Mouse (Mus musculus): ENCODE measurements at regions not wholly inside any gene's neighbourhood (a gene's known extent, or its start where the extent isn't known, plus 50 kb on each side); places are given as distances from the start of the nearest gene placed in this dataset.
"Not testable (repeated sequence)": the region's sequence is repeated elsewhere in the genome, so short reads cannot be mapped to it uniquely, and the experiment has no call there.

DNA sequence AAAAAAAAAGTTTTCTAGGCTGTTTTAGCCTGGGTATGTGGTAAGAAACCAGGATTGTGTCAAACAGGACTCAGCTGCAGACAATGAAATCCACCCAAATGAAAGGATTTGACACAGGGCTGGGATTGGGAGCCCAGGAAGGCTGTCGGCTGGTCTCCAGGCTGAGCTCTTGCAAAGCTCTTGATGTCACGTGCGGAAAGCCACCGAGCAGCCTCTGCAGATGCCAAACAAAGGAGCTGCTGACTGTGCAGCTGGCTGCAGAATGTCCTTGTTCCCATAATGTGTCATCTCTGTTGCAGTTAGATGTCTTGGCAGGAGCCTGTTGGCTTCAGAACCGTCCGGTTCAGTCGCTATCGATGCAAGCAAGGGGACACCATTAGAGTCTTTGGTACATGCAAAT lies 56.1 kb downstream of the Bbs10 start:
- no peaks in the 10 kb centered on the region for H3K36me3 ChIP-seq (replicated peaks)
- peak overlapping the region; percentile 51; the same call in 1 of the 2 replicates for H3K27ac ChIP-seq
- no peak overlapping the region for H3K4me3 ChIP-seq
- 67% methylated on average over 8 of the region's 8 CpGs for WGBS
- H3K4me1 ChIP-seq = no peaks in the 10 kb centered on the region
- no peaks in the 10 kb centered on the region for H3K27me3 ChIP-seq (ENCODE audit: poor library complexity, severe bottlenecking)
- DNase-seq (ENCODE audit: extremely low spot score, low spot score) = no peak
- H3K9me3 ChIP-seq = no peaks in the 10 kb centered on the region

DNA sequence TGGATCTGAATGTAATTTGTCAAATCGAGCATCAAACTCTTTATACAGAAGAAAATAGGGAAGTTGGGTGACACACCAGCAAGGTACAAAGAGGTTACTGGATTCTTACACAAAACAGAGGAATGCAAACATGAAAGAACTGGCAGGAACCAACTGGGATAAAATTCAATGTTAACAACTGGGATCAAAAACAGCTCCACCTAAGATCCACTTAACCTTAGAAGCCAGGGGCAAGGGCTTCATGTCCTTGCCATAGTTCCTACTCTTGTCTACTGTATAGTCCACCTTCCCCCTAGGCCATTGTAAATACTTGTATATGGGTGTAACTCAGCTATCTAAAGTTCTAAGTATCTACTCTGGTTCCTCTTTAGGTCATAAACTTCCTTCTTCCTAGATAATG lies 59.9 kb downstream of the Bbs10 start:
- DNase-seq (ENCODE audit: extremely low spot score, low spot score); H3K9me3 ChIP-seq; H3K36me3 ChIP-seq (replicated peaks); H3K27me3 ChIP-seq (ENCODE audit: poor library complexity, severe bottlenecking); H3K4me3 ChIP-seq; H3K4me1 ChIP-seq; H3K27ac ChIP-seq: not testable (repeated sequence)
- WGBS = 100% methylated on average over 1 of the region's 1 CpGs

DNA sequence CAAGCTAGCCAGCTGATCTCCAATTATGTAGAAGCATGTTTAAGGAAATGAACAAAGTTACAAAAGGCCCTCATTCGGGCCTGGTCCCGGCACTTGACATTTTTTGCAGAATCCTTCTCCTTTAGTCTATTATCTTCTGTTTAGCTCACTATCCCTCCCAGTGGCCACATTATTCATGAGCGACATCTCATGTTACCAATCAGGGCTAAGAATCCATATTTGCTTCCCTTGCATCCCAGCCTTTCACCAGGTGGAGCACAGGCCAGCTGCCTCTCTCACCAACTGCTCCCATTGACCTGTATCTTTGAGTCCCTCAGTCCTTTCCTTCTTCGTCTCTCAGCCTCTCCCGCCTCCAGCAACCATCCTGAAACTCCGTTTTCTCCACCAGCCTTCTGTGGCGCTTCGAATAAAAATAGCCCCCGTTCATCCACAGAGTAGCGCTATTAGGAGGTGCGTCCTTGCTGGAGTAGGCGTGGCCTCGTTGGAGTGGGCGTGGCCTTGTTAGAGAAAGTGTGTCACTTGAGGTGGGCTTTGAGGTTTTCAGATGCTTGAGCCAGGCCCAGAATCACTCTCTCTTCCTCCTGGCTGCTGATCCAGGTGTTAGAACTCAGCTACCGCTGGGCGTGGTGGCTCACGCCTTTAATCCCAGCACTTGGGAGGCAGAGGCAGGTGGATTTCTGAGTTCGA lies 63.4 kb downstream of the Bbs10 start:
- Histone ChIP-seq H3K4me1 (peaks cover 27% of the 10 kb centered on the region), H3K27me3 (ENCODE audit: poor library complexity, severe bottlenecking) (no peaks in the 10 kb centered on the region), H3K9me3 (no peaks in the 10 kb centered on the region), H3K4me3 (no peak overlapping the region), H3K36me3 (replicated peaks) (no peaks in the 10 kb centered on the region), H3K27ac (no peak overlapping the region)
- whole genome bisulfite sequencing = 92% methylated on average over 18 of the region's 18 CpGs
- no peak for DNase-seq (ENCODE audit: extremely low spot score, low spot score)

DNA sequence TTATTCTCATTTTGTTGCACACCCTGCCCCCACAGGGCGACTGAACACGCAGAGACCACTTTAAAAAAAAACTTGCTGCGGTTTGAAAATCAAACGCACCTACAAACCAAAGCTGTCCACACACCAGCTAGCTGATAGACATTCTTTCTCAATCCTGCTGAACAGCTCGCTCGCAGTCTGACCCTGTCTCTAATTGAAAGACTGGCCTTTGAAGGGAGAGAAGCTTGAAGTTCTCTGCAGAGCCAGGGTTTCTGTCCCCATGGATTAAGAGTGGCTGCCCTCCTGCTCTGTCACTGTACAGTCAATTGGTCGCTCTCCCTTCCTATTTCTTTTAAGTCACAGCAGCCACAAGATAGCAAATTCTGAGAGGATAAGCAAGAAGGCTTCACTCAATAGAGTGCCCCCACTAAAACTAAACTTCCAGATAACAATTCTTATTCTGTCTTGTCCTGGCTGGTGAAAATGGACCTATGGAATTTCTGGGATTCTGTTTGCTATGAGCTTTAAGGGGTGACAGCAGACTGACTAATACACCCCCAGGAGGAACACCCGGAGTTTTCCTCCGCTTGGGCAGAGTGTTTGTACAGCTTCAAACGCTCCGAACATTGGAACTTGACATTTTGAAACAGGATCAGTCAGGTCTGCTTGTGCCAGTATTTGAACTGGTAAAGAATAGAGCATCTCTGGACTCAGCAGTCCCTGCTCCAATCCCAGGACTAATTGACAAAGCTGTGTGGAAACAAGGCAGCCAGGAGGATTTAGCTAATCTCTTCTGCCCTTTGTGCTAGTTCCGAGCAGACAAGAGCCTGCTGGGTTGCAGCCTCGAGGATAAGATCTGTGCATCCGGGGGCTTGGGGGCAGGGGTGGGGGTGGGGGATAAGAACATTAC lies 65.5 kb downstream of the Bbs10 start:
- Histone ChIP-seq H3K27me3 (ENCODE audit: poor library complexity, severe bottlenecking) (no peaks in the 10 kb centered on the region), H3K4me1 (peaks cover 27% of the 10 kb centered on the region), H3K36me3 (replicated peaks) (no peaks in the 10 kb centered on the region), H3K9me3 (no peaks in the 10 kb centered on the region), H3K27ac (peak overlapping the region; percentile 56), H3K4me3 (peak overlapping the region; percentile 4; the same call in 1 of the 2 replicates)
- 17% methylated on average over 14 of the region's 14 CpGs for WGBS
- peak; percentile 37 for DNase-seq (ENCODE audit: extremely low spot score, low spot score)

DNA sequence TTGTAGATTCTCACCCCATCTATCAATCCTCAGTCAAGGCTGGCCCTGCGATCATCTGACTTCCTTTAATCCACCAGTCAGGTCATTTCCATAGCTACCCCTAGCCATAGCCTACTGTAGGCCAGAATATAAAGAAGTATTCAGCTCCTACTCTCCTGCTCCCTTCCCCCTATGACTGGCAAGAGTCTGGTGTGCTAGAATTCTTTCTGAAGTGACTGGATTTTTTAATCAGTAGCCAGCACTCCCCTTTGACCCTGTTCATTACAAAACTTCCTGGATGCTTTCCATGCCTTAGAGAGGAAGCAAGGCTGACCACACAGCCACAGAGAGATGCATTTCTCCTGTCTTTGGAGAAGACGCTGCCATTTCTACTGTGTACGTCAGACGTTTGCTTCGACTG lies 66.5 kb downstream of the Bbs10 start:
- Histone ChIP-seq H3K9me3 (no peaks in the 10 kb centered on the region; the same call in 1 of the 2 replicates), H3K27me3 (ENCODE audit: poor library complexity, severe bottlenecking) (no peaks in the 10 kb centered on the region), H3K36me3 (replicated peaks) (no peaks in the 10 kb centered on the region), H3K4me1 (peaks cover 27% of the 10 kb centered on the region), H3K27ac (peak overlapping the region; percentile 56; the same call in 1 of the 2 replicates), H3K4me3 (no peak overlapping the region)
- WGBS = 66% methylated on average over 5 of the region's 5 CpGs
- DNase-seq (ENCODE audit: extremely low spot score, low spot score) = no peak

DNA sequence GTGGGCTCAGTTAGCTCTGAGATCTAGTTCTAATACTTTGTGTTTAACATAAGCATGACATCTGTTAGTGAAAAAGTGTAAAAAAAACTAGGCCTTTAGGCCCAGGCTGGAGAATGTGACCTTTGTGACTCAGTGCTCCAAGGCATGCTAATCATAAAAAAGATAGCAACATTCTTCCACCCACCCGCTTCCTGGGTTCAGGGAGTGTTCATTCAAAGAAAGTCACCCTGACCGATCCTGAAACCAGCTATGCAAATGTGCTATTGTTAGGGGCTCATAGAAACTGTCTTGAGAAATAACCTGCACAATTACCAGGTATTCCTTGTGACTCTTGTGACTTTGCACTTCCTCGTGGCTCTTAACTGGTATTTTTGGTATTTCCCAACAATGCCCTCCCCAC lies 70.6 kb downstream of the Bbs10 start:
- not testable (repeated sequence) for H3K36me3 ChIP-seq (replicated peaks); H3K9me3 ChIP-seq; H3K27ac ChIP-seq; DNase-seq (ENCODE audit: extremely low spot score, low spot score); H3K27me3 ChIP-seq (ENCODE audit: poor library complexity, severe bottlenecking); H3K4me3 ChIP-seq
- H3K4me1 ChIP-seq = peaks cover 17% of the 10 kb centered on the region
- WGBS = 86% methylated on average over 3 of the region's 3 CpGs

DNA sequence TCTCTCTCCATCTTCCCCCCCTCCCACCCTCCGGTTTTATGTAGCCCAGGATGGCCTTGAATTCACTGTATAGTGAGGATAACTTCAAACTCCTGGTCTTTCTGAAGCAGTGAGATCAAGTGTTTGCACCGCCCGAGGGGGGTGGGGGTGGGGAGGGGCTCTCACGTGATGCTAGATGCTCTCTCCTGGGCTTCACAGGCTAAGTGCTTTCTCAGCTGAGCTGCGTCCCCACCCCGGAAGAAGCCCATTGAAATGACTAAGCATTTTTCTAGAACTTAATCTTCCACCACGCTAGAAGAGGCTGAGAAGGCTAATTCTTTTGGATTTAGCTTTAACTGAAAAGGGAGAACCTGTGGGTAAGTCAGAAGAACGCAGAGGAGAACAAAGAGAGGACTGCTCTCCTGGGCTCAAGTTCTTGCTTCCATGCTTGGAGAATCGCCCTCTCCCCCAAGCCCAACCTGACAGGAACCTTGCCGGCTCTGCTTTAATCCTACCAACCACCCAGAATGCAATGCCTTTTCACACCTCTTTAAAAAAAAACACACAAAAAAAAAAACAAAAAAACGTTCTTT lies 79.7 kb downstream of the Bbs10 start:
- Histone ChIP-seq H3K36me3 (replicated peaks) (no peaks in the 10 kb centered on the region), H3K4me3 (no peak overlapping the region), H3K27me3 (ENCODE audit: poor library complexity, severe bottlenecking) (peaks cover 6% of the 10 kb centered on the region), H3K4me1 (peaks cover 31% of the 10 kb centered on the region), H3K9me3 (no peaks in the 10 kb centered on the region), H3K27ac (no peak overlapping the region)
- DNase-seq (ENCODE audit: extremely low spot score, low spot score) = no peak
- 47% methylated on average over 11 of the region's 11 CpGs for whole genome bisulfite sequencing

DNA sequence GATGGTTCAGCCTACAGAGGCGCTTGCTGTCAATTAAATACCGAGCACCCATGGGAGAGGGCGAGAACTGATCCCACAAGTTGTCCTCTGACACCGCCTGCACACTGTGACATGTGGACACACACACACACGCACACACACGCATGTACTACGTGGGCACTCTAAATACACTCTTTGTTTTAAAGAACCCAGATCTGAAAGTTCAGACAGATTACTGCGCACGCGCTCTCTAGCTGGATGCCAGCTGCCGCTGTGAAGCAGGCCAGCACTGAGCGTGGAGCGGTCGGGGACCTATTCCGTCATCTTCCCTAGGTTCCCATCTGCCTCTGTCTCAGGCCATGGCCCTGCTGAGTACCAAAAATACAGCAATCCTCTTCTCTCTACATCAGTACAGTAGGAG lies 83.2 kb downstream of the Bbs10 start:
- Histone ChIP-seq H3K27me3 (ENCODE audit: poor library complexity, severe bottlenecking) (peaks cover 6% of the 10 kb centered on the region), H3K27ac (no peak overlapping the region), H3K4me3 (no peak overlapping the region), H3K9me3 (no peaks in the 10 kb centered on the region), H3K4me1 (peaks cover 31% of the 10 kb centered on the region), H3K36me3 (replicated peaks) (no peaks in the 10 kb centered on the region)
- no peak for DNase-seq (ENCODE audit: extremely low spot score, low spot score)
- WGBS = 80% methylated on average over 15 of the region's 15 CpGs

DNA sequence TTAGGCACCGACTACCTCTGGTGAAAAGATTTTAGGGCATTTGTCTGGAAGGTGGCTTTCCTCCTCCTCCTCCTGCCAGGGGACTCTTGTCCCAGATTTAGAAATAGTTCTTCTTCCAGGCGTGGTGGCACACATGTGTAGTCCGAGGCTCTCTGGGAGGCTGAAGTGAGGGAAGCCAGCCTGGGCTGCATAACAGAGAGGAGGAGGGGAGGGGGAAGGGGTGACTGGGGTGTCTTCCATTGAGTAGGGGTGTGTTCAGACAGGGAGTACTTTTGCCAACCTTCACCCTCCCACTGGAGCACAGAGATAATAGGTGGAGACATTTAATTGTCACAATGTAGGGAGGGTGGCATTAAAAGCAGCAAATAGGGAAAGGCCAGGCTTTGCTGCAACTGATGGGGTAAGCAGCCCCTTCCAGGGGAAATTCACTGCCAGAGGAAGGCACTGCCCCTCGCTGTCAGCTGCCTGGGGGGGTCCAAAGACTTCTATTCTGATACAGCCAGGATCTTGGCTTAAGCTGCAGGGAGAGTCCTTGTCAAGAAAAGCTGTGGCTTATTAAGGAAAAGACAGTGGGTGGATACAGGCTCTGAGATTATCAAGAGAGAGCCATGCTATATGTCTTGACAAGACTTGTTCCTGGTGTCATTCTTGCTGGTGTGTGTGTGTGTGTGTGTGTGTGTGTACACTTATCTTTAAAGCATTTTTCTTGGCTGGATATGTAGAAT lies 83.9 kb downstream of the Bbs10 start:
- Histone ChIP-seq H3K4me3 (no peak overlapping the region), H3K9me3 (no peaks in the 10 kb centered on the region), H3K4me1 (peaks cover 31% of the 10 kb centered on the region), H3K27me3 (ENCODE audit: poor library complexity, severe bottlenecking) (peaks cover 6% of the 10 kb centered on the region), H3K36me3 (replicated peaks) (no peaks in the 10 kb centered on the region), H3K27ac (no peak overlapping the region)
- 38% methylated on average over 4 of the region's 4 CpGs for WGBS
- DNase-seq (ENCODE audit: extremely low spot score, low spot score) = no peak

DNA sequence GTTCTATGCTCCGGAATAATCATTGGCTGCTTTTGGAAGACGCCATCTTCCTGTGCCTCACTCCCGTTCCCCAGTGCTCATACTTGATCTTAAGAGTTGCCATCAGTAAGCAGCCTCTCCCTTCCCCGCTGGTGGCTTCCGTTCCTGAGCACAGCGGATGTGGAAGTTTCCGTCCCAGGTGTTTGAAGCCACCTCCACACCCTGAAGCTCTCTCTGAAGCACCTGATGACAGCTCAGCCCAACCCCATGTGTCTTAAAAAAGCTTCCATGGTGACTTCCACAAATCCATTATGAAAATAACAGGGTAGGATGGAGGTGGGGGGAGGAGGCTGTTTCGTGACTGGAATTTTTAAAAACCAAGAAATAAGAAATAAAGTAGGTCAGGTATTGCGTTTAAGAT lies 87.1 kb downstream of the Bbs10 start:
- WGBS = 91% methylated on average over 9 of the region's 9 CpGs
- H3K4me3 ChIP-seq = no peak overlapping the region
- no peaks in the 10 kb centered on the region for H3K9me3 ChIP-seq
- H3K27me3 ChIP-seq (ENCODE audit: poor library complexity, severe bottlenecking) = peaks cover 6% of the 10 kb centered on the region
- no peak overlapping the region for H3K27ac ChIP-seq
- peaks cover 31% of the 10 kb centered on the region for H3K4me1 ChIP-seq
- no peak for DNase-seq (ENCODE audit: extremely low spot score, low spot score)
- no peaks in the 10 kb centered on the region for H3K36me3 ChIP-seq (replicated peaks)

DNA sequence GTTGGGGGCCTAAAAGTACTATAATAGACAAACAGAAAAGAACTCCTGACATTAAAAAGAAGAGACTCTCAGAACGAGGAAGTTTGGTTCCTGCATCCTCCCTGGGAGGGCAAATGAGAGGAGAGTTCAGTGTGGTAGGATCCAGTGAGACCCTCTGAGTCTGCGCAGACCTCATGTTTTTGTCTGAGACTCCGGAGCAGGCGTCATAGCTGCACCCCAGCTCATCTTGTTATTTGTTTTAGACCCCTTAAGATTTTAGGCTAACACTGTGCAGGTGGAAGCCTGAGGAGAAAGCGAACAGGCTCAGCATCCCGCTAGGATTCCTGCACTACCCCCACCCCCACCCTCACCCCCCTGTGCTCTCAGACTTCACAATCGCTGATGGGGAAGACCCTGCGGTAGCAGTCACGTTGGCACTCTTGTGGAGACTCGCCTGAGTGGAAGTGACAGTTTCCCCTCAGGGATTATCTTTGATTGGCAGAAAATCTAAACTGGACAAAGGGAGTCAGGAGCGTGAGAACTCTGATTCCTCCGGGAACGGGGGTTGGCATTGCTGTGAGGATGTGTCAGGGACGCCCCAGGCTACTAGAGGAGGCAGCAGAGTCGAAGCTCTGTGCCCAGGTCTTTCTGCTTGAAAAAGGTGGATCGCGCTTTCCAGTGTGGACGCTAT lies 85.0 kb upstream of the Nap1l1 start:
- 45% methylated on average over 18 of the region's 18 CpGs for WGBS

More for the DNA sequence above, 85.0 kb upstream of the Nap1l1 start:
- no peaks in the 10 kb centered on the region for H3K9me3 ChIP-seq
- no peaks in the 10 kb centered on the region for H3K36me3 ChIP-seq (replicated peaks)
- H3K4me1 ChIP-seq = peaks cover 20% of the 10 kb centered on the region
- no peak for DNase-seq (ENCODE audit: extremely low spot score, low spot score)
- H3K27me3 ChIP-seq (ENCODE audit: poor library complexity, severe bottlenecking) = no peaks in the 10 kb centered on the region
- H3K27ac ChIP-seq = peak overlapping the region; percentile 65; the same call in 1 of the 2 replicates
- no peak overlapping the region; the same call in 1 of the 2 replicates for H3K4me3 ChIP-seq

All from forebrain, embryonic 10.5 days (tissue).